Mouse (Mus musculus) limb, embryonic 11.5 days (tissue): ENCODE results near the gene Gm42957. TPM values are rescaled to one million over a fixed set of nuclear protein-coding genes. Genes with fewer than 3 reads are reported as not detected.

Experiments used
- ATAC-seq: fragments of 200-750 bp; cut with Nextera tagmentation; 2 replicates; pipeline ENCODE4 v1.8.0; 2017; ENCODE audit warnings: low read depth; ENCODE audit not compliant: insufficient number of reproducible peaks, low FRiP score, low TSS enrichment
- DNase-seq: peaks from one replicate; pipeline ENCODE4 v3.0.0-alpha.2; 2015; ENCODE audit warnings: low spot score
- H3K27ac ChIP-seq: fragments of 300-500 bp; sonication (generic); replicated peaks from 2 replicates; pipeline ENCODE4 v1.5.1; 2014; ENCODE audit warnings: low read depth, mild to moderate bottlenecking, low read length
- H3K27me3 ChIP-seq: fragments of 300-500 bp; sonication (generic); 2 replicates; pipeline ENCODE4 v1.6.1; 2014; ENCODE audit warnings: mild to moderate bottlenecking, low read length, mixed read lengths; ENCODE audit not compliant: control insufficient read depth, insufficient read depth
- H3K36me3 ChIP-seq: fragments of 300-500 bp; sonication (generic); 2 replicates; pipeline ENCODE4 v1.6.1; 2014; ENCODE audit warnings: mild to moderate bottlenecking, low read length, moderate library complexity, mixed read lengths; ENCODE audit not compliant: control insufficient read depth, insufficient read depth
- H3K4me1 ChIP-seq: fragments of 300-500 bp; sonication (generic); 2 replicates; pipeline ENCODE4 v1.6.1; 2014; ENCODE audit warnings: low read length, mixed read lengths; ENCODE audit not compliant: control insufficient read depth, insufficient read depth
- H3K4me2 ChIP-seq: fragments of 300-500 bp; sonication (generic); 2 replicates; pipeline ENCODE4 v1.6.1; 2014; ENCODE audit warnings: low read depth, mild to moderate bottlenecking, moderate library complexity; ENCODE audit not compliant: severe bottlenecking
- H3K4me3 ChIP-seq: fragments of 300-500 bp; sonication (generic); 2 replicates; pipeline ENCODE4 v1.5.1; 2014; ENCODE audit warnings: low read depth, low read length
- H3K9ac ChIP-seq: fragments of 300-500 bp; sonication (generic); 2 replicates; pipeline ENCODE4 v1.6.1; 2014; ENCODE audit warnings: mild to moderate bottlenecking, low read length
- H3K9me3 ChIP-seq: fragments of 300-500 bp; sonication (generic); 2 replicates; pipeline ENCODE4 v1.6.1; 2016; ENCODE audit warnings: low read length; ENCODE audit not compliant: control insufficient read depth
- WGBS: fragments of 180-500 bp; shearing (Covaris S2); extraction: QIAGEN DNeasy Blood & Tissue Kit; methylation state at CpG from one replicate; pipeline ENCODE4 v1.1.7; 2014; 5-methylcytosine and 5-hydroxymethylcytosine counted together
- polyA plus RNA-seq: library from polyadenylated mRNA; unstranded; fragments of >200 nt; fragmentation: Nextera tagmentation; extraction: Ambion mirVana; gene quantifications from 2 replicates; pipeline ENCODE4 v1.2.1, GENCODE M21; 2014

Gene Gm42957
- polyA plus RNA-seq, 1 experiment from 2014 or later: 0.11 TPM

GRCm38 (mm10) chr3:96671519-96671918 lies 36.2 kb downstream of the Gm42957 start:
- Histone ChIP-seq H3K27ac (no peak overlapping the region), H3K4me1 (0 out of 2 replicates have a peak, but pooled peaks cover 2% of the 10 kb centered on the region), H3K9ac (no peak overlapping the region), H3K9me3 (no peaks in the 10 kb centered on the region), H3K4me3 (no peak overlapping the region), H3K36me3 (no peaks in the 10 kb centered on the region), H3K27me3 (no peaks in the 10 kb centered on the region), H3K4me2 (no peak overlapping the region)
- DNase-seq: no peak
- no peak for ATAC-seq
- WGBS: 88% methylated on average over 5 of the region's 5 CpGs

- 69% methylated on average over 4 of the region's 4 CpGs for WGBS
- no peak overlapping the region for H3K4me3 ChIP-seq
- no peak overlapping the region for H3K9ac ChIP-seq
- H3K27ac ChIP-seq: no peak overlapping the region
- no peak overlapping the region for H3K4me2 ChIP-seq
- no peaks in the 10 kb centered on the region for H3K9me3 ChIP-seq
- ATAC-seq (no peak), DNase-seq (no peak)
- H3K27me3 ChIP-seq: no peaks in the 10 kb centered on the region
- H3K4me1 ChIP-seq: 0 out of 2 replicates have a peak, but pooled peaks cover 2% of the 10 kb centered on the region
- no peaks in the 10 kb centered on the region for H3K36me3 ChIP-seq
These were observed 38.2 kb downstream of the Gm42957 start for GRCm38 (mm10) chr3:96673514-96673913.

- peak; percentile 17; the same call in 1 of the 2 replicates for ATAC-seq
- Histone ChIP-seq H3K4me1 (0 out of 2 replicates have a peak, but pooled peaks cover 2% of the 10 kb centered on the region), H3K36me3 (no peaks in the 10 kb centered on the region), H3K9me3 (no peaks in the 10 kb centered on the region), H3K4me2 (no peak overlapping the region), H3K27me3 (no peaks in the 10 kb centered on the region), H3K9ac (no peak overlapping the region), H3K4me3 (no peak overlapping the region), H3K27ac (no peak overlapping the region)
- 24% methylated on average over 8 of the region's 8 CpGs for WGBS
- DNase-seq: peak; percentile 64
These were observed 39.2 kb downstream of the Gm42957 start for GRCm38 (mm10) chr3:96674442-96674841.

- ATAC-seq (no peak), DNase-seq (no peak)
- H3K27ac ChIP-seq: no peak overlapping the region
These were observed 39.9 kb downstream of the Gm42957 start for GRCm38 (mm10) chr3:96675171-96675570.

GRCm38 (mm10) chr3:96675690-96676089 lies 40.4 kb downstream of the Gm42957 start:
- WGBS: 41% methylated on average over 3 of the region's 3 CpGs
- Histone ChIP-seq H3K36me3 (no peaks in the 10 kb centered on the region), H3K9me3 (no peaks in the 10 kb centered on the region), H3K9ac (no peak overlapping the region), H3K4me1 (no peaks in the 10 kb centered on the region), H3K4me3 (no peak overlapping the region), H3K27me3 (peaks cover 6% of the 10 kb centered on the region; the same call in 1 of the 2 replicates), H3K27ac (no peak overlapping the region), H3K4me2 (no peak overlapping the region)
- no peak for ATAC-seq
- no peak for DNase-seq

More at GRCm38 (mm10) chr3:96675171-96675570, 39.9 kb downstream of the Gm42957 start:
- no peaks in the 10 kb centered on the region for H3K9me3 ChIP-seq
- H3K4me1 ChIP-seq: 0 out of 2 replicates have a peak, but pooled peaks cover 2% of the 10 kb centered on the region
- peaks cover 2% of the 10 kb centered on the region; the same call in 1 of the 2 replicates for H3K27me3 ChIP-seq
- H3K4me2 ChIP-seq: no peak overlapping the region
- no peaks in the 10 kb centered on the region for H3K36me3 ChIP-seq
- H3K9ac ChIP-seq: no peak overlapping the region
- WGBS: 61% methylated on average over 3 of the region's 3 CpGs
- no peak overlapping the region for H3K4me3 ChIP-seq

GRCm38 (mm10) chr3:96678456-96678855 lies 43.2 kb downstream of the Gm42957 start:
- Histone ChIP-seq H3K4me2 (no peak overlapping the region), H3K27me3 (peaks cover 10% of the 10 kb centered on the region; the same call in 1 of the 2 replicates), H3K9ac (no peak overlapping the region), H3K36me3 (no peaks in the 10 kb centered on the region), H3K4me1 (no peaks in the 10 kb centered on the region), H3K9me3 (no peaks in the 10 kb centered on the region), H3K27ac (no peak overlapping the region), H3K4me3 (no peak overlapping the region)
- ATAC-seq (no peak), DNase-seq (no peak)
- 69% methylated on average over 7 of the region's 7 CpGs for WGBS

GRCm38 (mm10) chr3:96679159-96679674 lies 43.9 kb downstream of the Gm42957 start:
- ATAC-seq: no peak

GRCm38 (mm10) chr3:96680269-96680956 lies 45.1 kb downstream of the Gm42957 start:
- DNase-seq (no peak), ATAC-seq (no peak)
- H3K4me1 ChIP-seq: no peaks in the 10 kb centered on the region
- H3K27ac ChIP-seq: no peak overlapping the region
- no peak overlapping the region for H3K9ac ChIP-seq
- no peaks in the 10 kb centered on the region for H3K9me3 ChIP-seq
- peaks cover 21% of the 10 kb centered on the region for H3K27me3 ChIP-seq
- H3K36me3 ChIP-seq: no peaks in the 10 kb centered on the region
- WGBS: 19% methylated on average over 12 of the region's 12 CpGs
- no peak overlapping the region for H3K4me3 ChIP-seq
- H3K4me2 ChIP-seq: no peak overlapping the region

More at GRCm38 (mm10) chr3:96679159-96679674, 43.9 kb downstream of the Gm42957 start:
- Histone ChIP-seq H3K9ac (no peak overlapping the region), H3K4me1 (no peaks in the 10 kb centered on the region), H3K36me3 (no peaks in the 10 kb centered on the region), H3K9me3 (no peaks in the 10 kb centered on the region), H3K4me2 (no peak overlapping the region), H3K27me3 (peaks cover 14% of the 10 kb centered on the region), H3K4me3 (no peak overlapping the region), H3K27ac (no peak overlapping the region)
- DNase-seq: no peak
- 31% methylated on average over 5 of the region's 5 CpGs for WGBS
